Mouse (Mus musculus) duodenum, adult 2 months (tissue): Measurements from ENCODE around the gene Ecm2. TPM values are rescaled to one million over a fixed set of nuclear protein-coding genes. Genes with fewer than 3 reads are reported as not detected.

ENCODE experiments used
- polyA plus RNA-seq: library from polyadenylated mRNA; depleted of rRNA; stranded (reverse); fragments of >200 nt; gene quantifications from 2 replicates; pipeline ENCODE4 v1.2.3, GENCODE M21; 2012; ENCODE audit warnings: low replicate concordance; rRNA removed

The Ecm2 gene
- 0.08 and 0.16 TPM in 2 replicates for polyA plus RNA-seq

GRCm38 (mm10) chr13:49504510-49504909 lies at the start of gene Ecm2:
Gene Ecm2, plus strand, starts transcription at chr13:49504810.

GRCm38 (mm10) chr13:49492376-49493368 lies 11.9 kb upstream of the Ecm2 start, which contains the start of gene Tes3-ps:
Gene Tes3-ps, plus strand, starts transcription at chr13:49493318.

GRCm38 (mm10) chr13:49544279-49544678 lies 39.7 kb downstream of the Ecm2 start, which contains the start of gene Aspn:
Gene Aspn, plus strand, starts transcription at chr13:49544443.

GRCm38 (mm10) chr13:49581541-49582530 lies 77.2 kb downstream of the Ecm2 start, which contains the start of gene Omd:
Gene Omd, plus strand, starts transcription at chr13:49582462.

Other genes with a start within 250 kb of the Ecm2 start
- 0.79 and 1.2 TPM in 2 replicates for gene Fgd3, start 184.5 kb upstream of the Ecm2 start, polyA plus RNA-seq
- gene Bicd2, start 163.2 kb upstream of the Ecm2 start, polyA plus RNA-seq = 5.3 and 7.6 TPM in 2 replicates
- 2.2 and 5.4 TPM in 2 replicates for gene Ippk, start 83.6 kb upstream of the Ecm2 start, polyA plus RNA-seq
- gene Tes3-ps, start 11.5 kb upstream of the Ecm2 start, polyA plus RNA-seq = not detected in 2 replicates
- gene Aspn, start 39.6 kb downstream of the Ecm2 start, polyA plus RNA-seq = 0.11 and 0.15 TPM in 2 replicates
- gene Omd, start 77.7 kb downstream of the Ecm2 start, polyA plus RNA-seq = not detected in 2 replicates
- gene Ogn, start 103.2 kb downstream of the Ecm2 start, polyA plus RNA-seq = 0.30 and 0.92 TPM in 2 replicates
- 0.16 and 0.38 TPM in 2 replicates for gene Cenpp, start 148.0 kb downstream of the Ecm2 start, polyA plus RNA-seq
- 0.05 and 0.07 TPM in 2 replicates for gene Nol8, start 148.3 kb downstream of the Ecm2 start, polyA plus RNA-seq
- 4.0 and 5.6 TPM in 2 replicates for gene Iars, start 177.3 kb downstream of the Ecm2 start, polyA plus RNA-seq